Mouse (Mus musculus): Measurements from ENCODE around the gene Opa3.

Opa3 gene

DNA sequence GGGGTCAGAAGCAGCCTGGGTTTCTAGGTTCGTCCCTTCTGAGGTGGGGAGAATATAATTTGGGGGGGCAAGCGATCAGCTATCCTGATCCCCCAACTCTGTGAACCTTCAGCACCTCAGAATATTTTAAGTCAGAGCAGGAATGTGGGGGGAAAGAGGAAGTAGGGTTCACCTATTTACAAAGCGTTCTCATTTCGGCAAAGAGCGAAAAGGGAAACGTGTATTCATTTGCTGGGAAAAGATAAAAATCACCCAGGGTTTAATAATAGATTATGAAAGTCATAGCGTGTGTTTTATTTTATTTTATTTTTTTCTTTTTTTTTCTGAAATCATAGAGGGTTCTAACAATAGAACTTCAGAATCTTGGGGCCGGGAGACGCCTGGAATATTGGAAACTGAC, 13.2 kb upstream of the Opa3 start:
- no peak for DNase-seq (ENCODE audit: low read depth, low spot score)

DNA sequence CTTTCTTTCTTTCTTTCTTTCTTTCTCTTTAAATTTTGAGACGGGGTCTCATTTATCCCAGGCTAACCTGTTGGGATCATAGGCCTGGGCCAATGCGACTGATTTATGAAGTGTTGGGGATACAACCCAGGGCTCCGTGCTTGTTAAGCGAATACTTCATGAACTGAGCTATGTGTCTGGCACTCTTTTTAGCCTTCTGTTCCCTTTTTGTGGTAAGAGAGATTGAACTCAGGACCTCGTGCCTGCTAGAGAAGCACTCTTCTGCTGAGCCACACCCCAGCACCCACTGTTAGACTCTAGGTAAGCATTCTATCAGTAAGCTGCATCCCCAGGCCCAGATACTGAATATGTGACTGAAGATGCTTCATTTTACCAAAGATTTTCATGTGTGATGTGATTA, 10.6 kb upstream of the Opa3 start:
- DNase-seq (ENCODE audit: low read depth, low spot score) = no peak

DNA sequence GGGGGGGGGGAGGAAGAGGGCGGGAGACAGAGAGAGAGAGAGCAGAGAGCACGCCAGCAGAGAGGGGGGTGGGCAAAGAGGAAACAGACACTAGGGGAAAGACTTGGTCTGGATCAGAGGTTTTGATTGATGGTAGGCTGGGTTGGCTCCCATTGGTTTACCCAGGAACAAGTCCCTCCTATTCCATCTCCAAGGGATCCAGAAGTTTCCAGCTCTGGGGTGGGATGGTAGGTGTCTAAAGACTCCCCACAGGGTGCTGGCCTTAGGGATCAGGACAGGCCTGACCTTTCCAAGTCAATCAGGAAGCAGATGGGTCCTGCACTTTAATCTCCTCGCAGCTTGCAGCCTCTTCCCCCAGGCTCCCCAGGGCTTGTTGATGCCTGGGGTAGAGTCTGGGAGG, 10.2 kb upstream of the Opa3 start:
- DNase-seq (ENCODE audit: low read depth, low spot score) = no peak

DNA sequence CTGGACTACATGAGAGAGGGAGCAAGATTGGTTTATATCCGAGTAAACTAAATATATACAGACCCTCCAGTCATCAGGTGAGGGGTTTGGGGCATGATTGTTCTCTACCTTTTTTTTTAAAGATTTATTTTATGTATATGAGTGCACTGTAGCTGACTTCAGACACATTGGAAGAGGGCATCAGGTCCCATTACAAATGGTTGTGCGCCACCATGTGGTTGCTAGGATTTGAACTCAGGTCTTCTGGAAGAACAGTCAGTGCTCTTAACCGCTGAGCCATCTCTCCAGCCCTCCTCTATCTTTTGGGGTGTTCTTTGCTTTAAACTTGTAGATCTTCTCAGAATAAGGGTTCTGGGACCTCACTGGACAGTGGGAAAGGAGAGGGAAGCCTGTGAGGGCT, 8.1 kb upstream of the Opa3 start:
- DNase-seq (ENCODE audit: low read depth, low spot score) = no peak

DNA sequence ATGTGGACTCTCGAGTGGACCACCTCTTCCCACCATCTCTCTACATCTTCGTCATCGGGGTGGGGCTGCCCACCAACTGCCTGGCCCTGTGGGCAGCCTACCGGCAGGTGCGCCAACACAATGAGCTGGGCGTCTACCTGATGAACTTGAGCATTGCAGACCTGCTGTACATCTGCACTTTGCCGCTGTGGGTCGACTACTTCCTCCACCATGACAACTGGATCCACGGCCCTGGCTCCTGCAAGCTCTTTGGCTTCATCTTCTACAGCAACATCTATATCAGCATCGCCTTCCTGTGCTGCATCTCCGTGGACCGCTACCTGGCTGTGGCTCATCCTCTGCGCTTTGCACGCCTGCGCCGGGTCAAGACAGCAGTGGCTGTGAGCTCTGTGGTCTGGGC, 5.9 kb upstream of the Opa3 start:
- DNase-seq (ENCODE audit: low read depth, low spot score) = no peak

DNA sequence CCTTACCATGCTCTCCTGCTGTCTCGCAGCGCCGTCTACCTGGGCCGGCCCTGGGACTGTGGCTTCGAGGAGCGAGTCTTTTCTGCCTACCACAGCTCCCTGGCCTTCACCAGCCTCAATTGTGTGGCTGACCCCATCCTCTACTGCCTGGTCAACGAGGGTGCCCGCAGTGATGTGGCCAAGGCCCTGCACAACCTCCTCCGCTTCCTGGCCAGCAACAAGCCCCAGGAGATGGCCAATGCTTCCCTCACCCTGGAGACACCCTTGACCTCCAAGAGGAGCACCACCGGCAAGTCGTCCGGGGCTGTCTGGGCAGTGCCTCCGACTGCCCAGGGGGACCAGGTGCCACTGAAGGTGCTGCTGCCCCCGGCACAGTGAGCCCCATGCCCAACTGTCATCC, 5.3 kb upstream of the Opa3 start:
- no peak for DNase-seq (ENCODE audit: low read depth, low spot score)

DNA sequence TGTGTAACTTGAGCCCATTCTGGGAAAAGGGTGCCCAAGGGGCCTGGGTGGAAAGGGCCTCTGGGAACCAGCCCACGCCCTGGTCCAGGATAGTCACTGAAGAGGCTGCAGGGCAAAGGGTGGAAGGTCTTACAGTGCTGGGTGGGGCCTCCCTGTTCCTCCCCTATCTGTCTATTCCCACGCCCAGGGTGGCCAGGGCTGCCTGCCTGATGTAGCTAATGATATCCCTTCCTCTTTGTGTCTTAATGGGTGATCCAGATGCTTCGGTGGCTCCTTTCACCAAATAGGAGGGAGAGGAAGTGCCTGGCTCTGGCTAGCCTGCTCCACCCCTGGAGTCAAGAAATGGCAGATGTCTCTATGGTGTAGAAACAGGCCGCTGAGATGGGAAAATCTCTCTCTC, 3.2 kb upstream of the Opa3 start:
- DNase-seq (ENCODE audit: low read depth, low spot score) = no peak

DNA sequence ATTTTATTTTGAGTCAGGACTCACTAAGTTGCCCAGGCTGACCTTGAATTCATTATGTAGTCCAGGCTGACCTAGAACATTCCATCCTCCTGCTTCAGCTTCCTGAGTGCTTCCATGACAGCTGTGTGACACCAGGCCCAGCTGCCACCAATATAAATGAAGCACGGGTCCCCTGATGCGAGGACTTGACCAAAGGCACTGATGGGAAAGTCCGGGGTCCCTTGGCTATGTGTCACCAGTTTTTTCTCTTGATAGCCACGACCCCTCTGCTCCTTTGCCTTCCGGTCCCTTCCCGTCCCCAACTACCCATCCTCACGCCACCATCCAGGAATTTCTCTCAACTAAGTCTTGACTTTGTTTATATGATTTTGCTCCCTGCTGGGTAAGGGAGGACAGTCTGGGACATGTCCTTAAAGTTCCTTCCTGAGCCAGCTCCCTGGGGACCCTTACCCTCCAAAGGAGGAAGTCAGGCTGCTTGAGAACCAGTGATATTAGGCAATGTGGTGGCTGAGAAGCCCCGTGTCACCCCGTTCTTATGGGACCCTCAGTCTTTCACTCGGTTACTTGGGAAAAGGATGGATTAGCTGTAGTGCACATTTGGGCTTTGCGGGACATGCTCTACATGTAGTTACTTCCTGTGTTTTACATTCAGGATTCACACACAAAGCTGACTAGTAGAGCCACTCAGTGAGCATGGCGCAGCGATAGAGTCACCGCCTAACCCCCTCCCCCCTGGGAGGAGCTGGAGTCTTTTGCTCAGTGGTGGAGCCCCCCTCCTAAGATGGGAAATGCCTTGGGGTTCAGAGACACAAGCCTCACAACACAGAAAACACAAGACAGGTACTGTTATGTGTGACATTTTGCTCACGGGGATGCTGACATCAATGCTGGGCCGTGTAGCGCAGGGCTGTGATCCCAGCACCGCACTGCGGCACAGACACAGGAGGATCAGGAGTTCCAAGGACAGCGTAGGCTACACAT, 1.0 kb upstream of the Opa3 start:
- peak; percentile 74 for DNase-seq (ENCODE audit: low read depth, low spot score)

DNA sequence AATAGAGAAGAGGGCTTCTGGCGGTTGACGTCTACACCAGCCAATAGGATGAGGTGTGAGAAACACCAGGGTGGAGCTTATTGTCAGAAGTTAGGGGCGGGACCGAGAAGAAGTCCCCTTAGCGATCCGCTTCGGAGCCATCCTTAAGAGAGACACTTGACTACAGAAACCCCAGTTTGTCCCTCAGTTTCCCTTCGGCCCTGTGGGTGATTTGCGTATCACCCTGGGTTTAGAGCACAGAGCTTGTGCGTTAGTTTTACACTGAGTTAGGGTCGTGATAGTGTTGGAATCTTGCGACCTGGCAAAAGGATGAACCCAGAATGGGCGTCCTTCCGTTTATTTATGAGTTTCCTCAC, 637 bp downstream of the Opa3 start:
- DNase-seq (ENCODE audit: low read depth, low spot score) = no peak

DNA sequence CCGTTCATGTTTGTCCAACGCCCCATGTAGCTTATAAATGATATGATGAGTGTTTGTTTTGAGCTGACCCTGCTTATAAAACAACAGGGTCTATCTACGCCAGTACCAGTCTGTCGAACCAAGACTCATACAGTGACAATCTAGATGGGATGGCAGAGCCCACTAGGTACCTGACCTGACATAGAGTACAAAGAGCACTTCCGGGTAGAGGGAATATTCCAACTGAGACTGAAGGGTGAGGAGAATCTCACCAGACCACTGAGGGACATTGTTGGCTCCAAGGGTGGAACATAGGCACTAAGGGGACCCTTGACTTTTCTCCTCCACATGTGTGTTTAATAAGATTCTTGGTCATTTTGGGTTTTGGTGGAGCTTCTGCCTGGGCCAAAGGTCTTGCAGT, 1.3 kb downstream of the Opa3 start:
- DNase-seq (ENCODE audit: low read depth, low spot score) = no peak

DNA sequence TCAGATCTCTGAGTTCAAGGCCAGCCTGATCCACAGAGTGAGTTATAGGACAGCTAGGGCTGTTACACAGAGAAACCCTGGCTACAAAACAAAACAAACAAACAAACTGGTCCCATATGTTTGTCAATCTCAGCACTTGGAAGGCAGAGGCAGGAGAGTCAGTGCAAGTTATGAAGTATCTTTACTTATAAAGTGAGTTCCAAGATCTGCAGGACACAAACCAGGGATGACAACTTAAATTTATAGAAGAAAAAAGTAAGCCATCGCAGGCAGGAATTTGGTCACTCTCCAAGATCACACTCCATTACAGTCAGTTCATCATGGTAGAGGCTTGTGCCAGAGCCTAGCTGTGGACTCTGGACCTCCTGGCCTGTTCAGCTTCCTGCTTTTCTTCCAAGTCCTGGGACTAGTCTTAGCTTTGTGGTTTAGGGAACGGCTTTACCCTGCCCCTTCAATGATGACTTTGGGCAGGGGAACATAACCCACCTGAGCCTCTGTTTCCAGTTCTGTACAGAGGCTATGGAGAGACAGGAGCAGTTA, 2.0 kb downstream of the Opa3 start:
- DNase-seq (ENCODE audit: low read depth, low spot score) = no peak

DNA sequence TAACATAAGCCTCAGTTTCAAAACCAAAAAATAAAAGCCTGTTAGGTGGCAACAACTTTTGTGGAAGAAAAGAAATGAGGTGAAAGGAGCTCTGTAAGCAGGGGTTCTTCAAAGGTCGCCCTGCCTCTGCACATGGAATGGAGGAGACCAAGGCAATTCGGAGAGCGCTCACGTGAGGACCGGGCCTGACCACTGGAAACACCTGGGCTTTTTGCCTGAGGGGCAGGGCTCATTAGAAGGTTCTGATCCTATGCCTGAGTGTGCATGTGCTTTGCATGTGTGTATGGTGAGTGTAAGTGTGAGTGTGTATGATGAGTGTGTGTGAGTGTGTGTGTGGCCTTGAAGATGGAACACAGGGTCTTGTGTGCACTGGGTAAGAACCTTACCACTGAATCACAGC, 2.8 kb downstream of the Opa3 start:
- no peak for DNase-seq (ENCODE audit: low read depth, low spot score)

DNA sequence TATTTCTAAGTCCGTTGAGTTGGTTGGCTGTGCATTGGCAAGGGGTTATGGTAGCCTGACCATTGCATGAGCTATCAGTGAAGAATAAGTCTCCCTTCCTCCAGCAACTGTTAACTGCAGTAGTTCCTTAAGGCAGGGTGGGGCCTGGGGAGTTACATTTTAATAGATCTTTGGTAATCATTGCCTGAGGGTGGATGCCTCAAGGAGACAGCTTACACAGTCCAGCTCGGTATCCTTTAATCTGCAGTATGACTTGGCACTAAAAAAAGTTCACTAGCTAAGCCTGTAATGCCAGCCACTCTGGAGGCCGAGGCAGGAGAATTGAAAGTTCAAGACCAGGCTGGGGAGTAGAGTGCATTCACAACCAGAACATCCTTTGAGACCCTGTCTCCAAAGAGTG, 3.7 kb downstream of the Opa3 start:
- DNase-seq (ENCODE audit: low read depth, low spot score) = no peak

DNA sequence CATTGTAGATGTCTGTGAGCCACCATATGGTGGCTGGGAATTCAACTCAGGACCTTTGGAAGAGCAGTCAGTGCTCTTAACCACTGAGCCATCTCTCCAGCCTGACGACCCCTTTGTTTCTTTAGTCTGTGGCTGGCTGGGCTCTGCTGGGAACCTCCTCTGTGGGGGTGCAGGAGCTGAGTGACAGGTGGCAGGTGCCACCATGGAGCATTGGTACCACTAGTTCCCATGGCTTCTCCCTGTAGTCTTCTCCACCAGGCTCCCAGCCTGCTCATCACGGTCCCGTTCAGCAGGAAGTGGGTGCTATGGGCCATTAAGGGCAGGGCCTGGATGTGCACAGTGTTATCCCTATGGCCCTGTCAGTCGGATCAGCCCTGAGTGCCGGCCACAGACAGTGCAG, 6.5 kb downstream of the Opa3 start:
- DNase-seq (ENCODE audit: low read depth, low spot score) = no peak

DNA sequence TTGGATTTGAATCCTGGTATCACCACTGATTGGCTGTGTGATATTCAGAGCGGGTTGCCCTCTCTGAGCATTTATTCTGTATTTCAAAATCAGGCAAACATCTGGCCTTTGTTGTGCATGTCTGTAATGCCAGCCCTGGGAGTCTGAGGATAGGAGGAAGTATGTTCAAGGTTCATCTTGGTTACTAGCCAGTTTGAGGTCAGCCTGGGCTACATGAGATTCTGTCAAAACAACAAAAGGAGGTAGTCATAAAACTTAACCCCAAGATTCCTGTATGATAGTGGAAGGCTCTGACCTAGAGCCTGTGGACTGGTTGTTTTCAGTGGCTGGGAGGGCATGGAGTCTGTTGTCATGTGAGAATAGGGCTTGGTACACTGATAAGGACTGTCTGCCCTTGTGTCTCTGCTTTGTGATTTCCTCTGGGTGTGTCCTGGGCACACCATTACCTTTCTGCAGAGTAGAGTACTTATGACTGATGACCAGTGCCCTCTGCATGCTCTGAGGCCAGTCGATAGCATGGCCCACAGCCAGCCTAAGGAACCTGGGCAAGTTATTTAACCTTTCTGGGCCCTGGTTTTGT, 7.0 kb downstream of the Opa3 start:
- DNase-seq (ENCODE audit: low read depth, low spot score) = no peak

DNA sequence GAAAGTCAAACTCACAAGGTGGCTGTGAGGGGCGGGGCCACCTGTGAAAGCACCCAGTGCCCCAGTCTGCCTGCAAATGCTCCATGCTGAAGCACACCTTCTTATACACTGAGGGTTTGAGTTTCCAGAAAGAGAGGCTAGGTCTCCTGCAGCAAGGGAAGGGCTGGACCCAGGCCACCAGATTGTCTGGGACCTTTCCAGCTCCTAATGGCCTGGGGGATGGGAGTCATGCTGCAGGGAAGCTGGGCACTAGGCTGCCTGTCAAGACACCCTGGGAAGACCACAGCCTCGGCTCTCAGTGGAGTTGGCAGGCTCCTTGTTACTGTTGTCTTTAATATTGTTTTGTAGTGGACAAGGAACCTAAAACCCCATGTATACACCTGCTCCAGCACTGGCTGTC, 8.3 kb downstream of the Opa3 start:
- DNase-seq (ENCODE audit: low read depth, low spot score) = no peak

DNA sequence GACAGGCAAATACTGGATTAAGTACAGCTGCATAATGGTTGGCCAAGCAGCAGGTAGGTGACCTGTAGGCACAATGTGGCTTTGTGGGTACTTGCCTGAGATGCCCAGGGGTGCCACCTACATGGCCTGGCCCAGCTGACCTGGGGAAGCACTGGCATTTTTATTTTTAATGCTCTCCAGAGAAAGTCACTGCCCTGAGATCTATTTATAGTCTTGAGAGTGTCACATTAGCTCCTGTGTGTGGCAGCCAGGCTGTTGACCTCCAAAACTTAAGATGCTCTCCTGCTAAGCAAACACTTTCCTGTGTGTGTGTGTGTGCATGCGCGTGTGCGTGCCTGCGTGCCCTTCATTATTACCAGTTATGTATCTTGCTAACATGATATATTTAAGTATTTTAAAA, 10.2 kb downstream of the Opa3 start:
- DNase-seq (ENCODE audit: low read depth, low spot score) = no peak

DNA sequence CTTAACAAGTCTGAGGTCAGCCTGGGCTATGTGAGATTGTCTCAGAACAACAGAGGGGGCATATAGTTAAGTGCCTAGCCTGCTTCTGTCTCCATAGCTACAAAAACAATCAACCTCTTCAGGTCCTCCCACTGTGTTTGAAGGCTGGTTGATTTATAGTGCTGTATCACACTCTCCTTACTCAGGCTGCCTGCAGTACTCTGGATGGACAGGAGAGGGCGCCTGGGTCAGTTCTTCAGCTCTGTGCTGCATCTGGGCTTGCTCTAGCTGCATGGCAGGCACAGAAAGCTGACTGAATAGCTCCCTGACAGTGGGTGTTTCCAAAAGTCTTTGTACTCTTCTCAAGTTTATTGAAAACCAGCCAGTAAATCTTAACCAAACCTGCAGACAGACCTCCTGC, 11.3 kb downstream of the Opa3 start:
- DNase-seq (ENCODE audit: low read depth, low spot score) = peak; percentile 93

DNA sequence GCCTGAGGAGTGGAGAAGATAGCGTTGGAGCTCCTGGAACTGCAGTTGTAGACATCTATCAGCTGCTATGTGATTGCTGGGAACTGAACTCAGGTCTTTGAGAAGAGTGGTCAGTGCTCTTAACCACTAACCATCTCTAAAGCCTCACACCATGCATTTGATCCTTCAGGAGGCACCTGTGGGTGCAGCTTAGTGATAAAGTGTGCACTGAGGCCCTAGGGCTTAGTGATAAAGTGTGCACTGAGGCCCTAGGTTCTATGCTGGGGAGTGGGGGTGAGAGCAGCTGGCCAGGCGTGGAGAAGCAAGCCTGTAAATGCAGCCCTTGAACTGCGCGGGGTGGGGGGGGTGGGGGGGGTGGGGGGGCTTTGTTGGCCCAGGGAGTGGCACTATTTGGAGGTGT, 11.9 kb downstream of the Opa3 start:
- DNase-seq (ENCODE audit: low read depth, low spot score) = no peak

DNA sequence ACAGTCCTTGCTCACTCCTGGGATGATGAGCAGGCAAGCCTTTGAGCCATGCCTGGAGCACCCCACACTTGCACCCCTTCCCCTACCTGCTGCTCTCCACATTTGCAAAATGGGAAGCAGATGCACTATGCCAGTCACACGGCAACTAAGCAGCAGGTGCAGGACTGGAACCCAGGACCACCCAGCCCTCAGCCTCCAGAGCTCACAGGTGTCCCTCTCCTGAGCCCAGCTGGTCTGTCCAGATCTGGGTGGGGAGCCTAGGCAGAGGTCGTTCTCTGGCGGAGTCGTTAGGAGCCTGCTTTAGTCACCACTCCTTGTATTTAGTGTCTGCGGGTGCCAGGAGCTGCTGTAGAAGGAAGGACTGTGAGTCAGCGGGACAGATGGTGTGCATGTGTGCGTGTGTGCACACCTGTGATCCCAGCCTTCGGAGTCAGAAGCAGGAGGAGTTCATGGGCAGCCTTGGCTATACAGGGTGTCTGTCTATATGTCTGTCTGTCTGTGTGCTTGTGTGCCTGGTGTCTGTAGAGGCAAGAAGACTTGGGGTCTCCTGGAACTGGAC, 12.8 kb downstream of the Opa3 start:
- DNase-seq (ENCODE audit: low read depth, low spot score) = peak; percentile 86

DNA sequence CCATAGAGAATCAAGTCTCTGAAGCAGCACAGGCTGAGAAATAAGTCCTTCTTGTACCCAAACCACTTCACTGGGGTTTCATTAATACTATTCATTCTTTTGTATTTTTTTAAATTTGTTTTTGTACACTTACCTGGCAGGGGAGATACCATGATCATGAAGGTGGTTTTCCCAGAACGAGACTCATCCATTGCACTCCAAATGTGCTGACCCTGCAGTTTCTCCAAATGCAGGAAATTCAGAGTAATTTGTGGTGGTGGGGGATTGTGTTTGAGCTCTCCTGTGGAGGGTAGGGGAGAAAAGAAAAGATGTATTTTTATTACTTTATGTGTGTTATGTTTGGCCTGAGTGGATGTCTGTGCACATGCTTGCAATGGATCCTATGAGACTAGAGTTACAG, 13.9 kb downstream of the Opa3 start:
- DNase-seq (ENCODE audit: low read depth, low spot score) = no peak

DNA sequence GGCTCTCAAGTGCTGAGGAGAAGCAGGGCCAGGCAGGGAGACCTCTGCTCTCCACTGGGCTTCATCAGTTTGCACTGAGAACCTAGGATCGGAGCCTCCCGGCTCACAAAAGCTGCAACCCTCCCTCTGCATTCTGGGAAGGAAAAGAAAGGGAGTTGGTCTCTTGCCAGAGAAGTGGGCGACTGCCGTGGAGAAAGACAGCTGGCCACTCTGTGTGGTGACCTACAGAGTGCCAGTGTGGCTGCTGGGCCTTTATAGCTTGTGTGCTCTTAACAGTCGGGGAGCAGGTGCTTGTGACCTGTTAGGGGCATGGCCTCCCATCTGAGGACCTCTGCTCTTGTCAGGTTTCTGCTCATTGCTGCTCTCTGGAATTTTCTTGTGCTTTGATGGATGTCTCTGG, 15.7 kb downstream of the Opa3 start:
- peak; percentile 68 for DNase-seq (ENCODE audit: low read depth, low spot score)

DNA sequence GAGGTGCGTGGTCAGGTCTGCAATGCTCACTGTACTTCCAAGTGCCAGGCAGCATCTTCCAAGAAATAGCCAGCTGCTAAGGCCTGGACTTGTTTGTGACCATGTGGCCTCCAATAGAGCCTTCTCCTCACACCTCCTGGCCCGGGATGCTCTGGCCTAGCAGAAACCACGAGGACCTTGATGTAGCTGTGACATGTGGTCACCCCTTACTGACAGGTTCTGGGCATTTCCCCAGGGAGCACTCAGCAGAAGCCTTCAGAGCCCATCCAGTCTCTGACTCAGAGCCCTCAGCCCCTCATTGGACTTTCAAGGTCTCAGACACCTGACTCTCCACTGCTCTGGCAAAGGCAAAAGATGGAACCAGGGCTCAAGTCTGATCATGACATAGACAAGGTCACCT, 16.9 kb downstream of the Opa3 start:
- DNase-seq (ENCODE audit: low read depth, low spot score) = no peak
